Mouse (Mus musculus) embryonic facial prominence, embryonic 10.5 days (tissue): ENCODE results near the gene Car15. TPM values are rescaled to one million over a fixed set of nuclear protein-coding genes. Genes with fewer than 3 reads are reported as not detected.

Source experiments
- DNase-seq: peaks from one replicate; pipeline ENCODE4 v3.0.0-alpha.2; 2017; ENCODE audit warnings: low spot score
- H3K27ac ChIP-seq: fragments of 300-500 bp; sonication (generic); replicated peaks from 2 replicates; pipeline ENCODE4 v1.5.1; 2016; ENCODE audit warnings: mild to moderate bottlenecking
- H3K27me3 ChIP-seq: fragments of 300-500 bp; sonication (generic); replicated peaks from 2 replicates; pipeline ENCODE4 v1.6.1; 2016; ENCODE audit warnings: low read depth, mild to moderate bottlenecking; ENCODE audit not compliant: poor library complexity, severe bottlenecking
- H3K36me3 ChIP-seq: fragments of 300-500 bp; sonication (generic); replicated peaks from 2 replicates; pipeline ENCODE4 v1.6.1; 2016; ENCODE audit warnings: mild to moderate bottlenecking, moderate library complexity
- H3K4me1 ChIP-seq: fragments of 300-500 bp; sonication (generic); 2 replicates; pipeline ENCODE4 v1.6.1; 2016
- H3K4me3 ChIP-seq: fragments of 300-500 bp; sonication (generic); 2 replicates; pipeline ENCODE4 v1.5.1; 2016; ENCODE audit warnings: mild to moderate bottlenecking, moderate library complexity
- H3K9me3 ChIP-seq: fragments of 300-500 bp; sonication (generic); 2 replicates; pipeline ENCODE4 v1.6.1; 2016; ENCODE audit warnings: mild to moderate bottlenecking
- WGBS: fragments of 180-500 bp; shearing (Covaris S2); methylation state at CpG from one replicate; pipeline ENCODE4 v1.1.7; 2016; 5-methylcytosine and 5-hydroxymethylcytosine counted together
- polyA plus RNA-seq: library from polyadenylated mRNA; unstranded; fragments of >200 nt; fragmentation: Nextera tagmentation; extraction: Ambion mirVana; gene quantifications from 2 replicates; pipeline ENCODE4 v1.2.1, GENCODE M21; 2016

The Car15 gene
- polyA plus RNA-seq, 1 experiment from 2014 or later, result 4.1 TPM

GRCm38 (mm10) chr16:17830385-17831178 lies 7.6 kb downstream of the Car15 start:
- H3K4me3 ChIP-seq, result no peak overlapping the region
- DNase-seq, result no peak
- no peak overlapping the region for H3K27ac ChIP-seq
- H3K4me1 ChIP-seq, result peaks cover 25% of the 10 kb centered on the region
- H3K9me3 ChIP-seq, result no peaks in the 10 kb centered on the region
- H3K27me3 ChIP-seq, result peaks cover 95% of the 10 kb centered on the region
- 52% methylated on average over 10 of the region's 10 CpGs for WGBS
- no peaks in the 10 kb centered on the region for H3K36me3 ChIP-seq

GRCm38 (mm10) chr16:17828867-17829266 lies 9.3 kb downstream of the Car15 start:
- H3K27ac ChIP-seq, result no peak overlapping the region
- DNase-seq, result no peak
- WGBS, result 62% methylated on average over 3 of the region's 3 CpGs
- peaks cover 78% of the 10 kb centered on the region for H3K27me3 ChIP-seq
- no peak overlapping the region for H3K4me3 ChIP-seq
- peaks cover 19% of the 10 kb centered on the region for H3K4me1 ChIP-seq
- H3K36me3 ChIP-seq, result no peaks in the 10 kb centered on the region
- no peaks in the 10 kb centered on the region for H3K9me3 ChIP-seq

GRCm38 (mm10) chr16:17828229-17828628 lies 9.9 kb downstream of the Car15 start:
- no peak overlapping the region for H3K4me3 ChIP-seq
- no peak overlapping the region for H3K27ac ChIP-seq
- peaks cover 71% of the 10 kb centered on the region for H3K27me3 ChIP-seq
- WGBS, result 89% methylated on average over 2 of the region's 2 CpGs
- H3K9me3 ChIP-seq, result no peaks in the 10 kb centered on the region
- no peak for DNase-seq
- H3K36me3 ChIP-seq, result no peaks in the 10 kb centered on the region
- peaks cover 13% of the 10 kb centered on the region for H3K4me1 ChIP-seq

GRCm38 (mm10) chr16:17826500-17826899 lies 11.7 kb downstream of the Car15 start:
- peaks cover 54% of the 10 kb centered on the region for H3K27me3 ChIP-seq
- no peaks in the 10 kb centered on the region for H3K9me3 ChIP-seq
- 0 out of 2 replicates have a peak, but pooled peaks cover 6% of the 10 kb centered on the region for H3K4me1 ChIP-seq
- H3K27ac ChIP-seq, result no peak overlapping the region
- H3K36me3 ChIP-seq, result no peaks in the 10 kb centered on the region
- WGBS, result 87% methylated on average over 2 of the region's 2 CpGs
- DNase-seq, result no peak
- H3K4me3 ChIP-seq, result no peak overlapping the region

- Histone ChIP-seq H3K27me3 (peaks cover 61% of the 10 kb centered on the region), H3K27ac (no peak overlapping the region), H3K9me3 (no peaks in the 10 kb centered on the region), H3K36me3 (no peaks in the 10 kb centered on the region), H3K4me1 (peaks cover 17% of the 10 kb centered on the region), H3K4me3 (no peak overlapping the region)
- DNase-seq, result no peak
- WGBS, result 79% methylated on average over 8 of the region's 8 CpGs
These were observed 21.6 kb downstream of the Car15 start for GRCm38 (mm10) chr16:17816528-17816927.

- Histone ChIP-seq H3K36me3 (no peaks in the 10 kb centered on the region), H3K27ac (peak overlapping the region; percentile 86), H3K4me1 (peaks cover 20% of the 10 kb centered on the region), H3K4me3 (peak overlapping the region; percentile 64), H3K27me3 (peaks cover 66% of the 10 kb centered on the region), H3K9me3 (no peaks in the 10 kb centered on the region)
- WGBS, result 2% methylated on average over 63 of the region's 63 CpGs
- peak; percentile 88 for DNase-seq
These were observed 22.5 kb downstream of the Car15 start for GRCm38 (mm10) chr16:17815411-17816402.

GRCm38 (mm10) chr16:17813173-17813572 lies 25.0 kb downstream of the Car15 start:
- DNase-seq, result no peak
- Histone ChIP-seq H3K9me3 (no peaks in the 10 kb centered on the region), H3K4me1 (peaks cover 43% of the 10 kb centered on the region), H3K27ac (no peak overlapping the region), H3K27me3 (peaks cover 86% of the 10 kb centered on the region), H3K4me3 (no peak overlapping the region), H3K36me3 (0 out of 2 replicates have a peak, but pooled peaks cover under 1% of the 10 kb centered on the region)
- WGBS, result 52% methylated on average over 4 of the region's 4 CpGs

- no peak overlapping the region for H3K4me3 ChIP-seq
- H3K36me3 ChIP-seq, result peaks cover 7% of the 10 kb centered on the region; the same call in 1 of the 2 replicates
- H3K27ac ChIP-seq, result no peak overlapping the region
- H3K9me3 ChIP-seq, result no peaks in the 10 kb centered on the region
- 5% methylated on average over 5 of the region's 5 CpGs for WGBS
- no peak for DNase-seq
- H3K27me3 ChIP-seq, result peaks cover 86% of the 10 kb centered on the region
- peaks cover 54% of the 10 kb centered on the region for H3K4me1 ChIP-seq
These were observed 26.0 kb downstream of the Car15 start for GRCm38 (mm10) chr16:17812120-17812519.

GRCm38 (mm10) chr16:17809711-17810110 lies 28.5 kb downstream of the Car15 start:
- WGBS, result 13% methylated on average over 7 of the region's 7 CpGs
- H3K36me3 ChIP-seq, result peaks cover 22% of the 10 kb centered on the region
- H3K9me3 ChIP-seq, result no peaks in the 10 kb centered on the region
- H3K27me3 ChIP-seq, result peaks cover 87% of the 10 kb centered on the region
- peak; percentile 90 for DNase-seq
- H3K4me3 ChIP-seq, result peak overlapping the region; percentile 31; the same call in 1 of the 2 replicates
- peak overlapping the region; percentile 90 for H3K27ac ChIP-seq
- peaks cover 64% of the 10 kb centered on the region for H3K4me1 ChIP-seq

- Histone ChIP-seq H3K27me3 (peaks cover 87% of the 10 kb centered on the region), H3K4me1 (peaks cover 70% of the 10 kb centered on the region), H3K4me3 (peak overlapping the region; percentile 31; the same call in 1 of the 2 replicates), H3K27ac (peak overlapping the region; percentile 90), H3K9me3 (no peaks in the 10 kb centered on the region), H3K36me3 (peaks cover 23% of the 10 kb centered on the region)
- 77% methylated on average over 4 of the region's 4 CpGs for WGBS
- no peak for DNase-seq
These were observed 29.0 kb downstream of the Car15 start for GRCm38 (mm10) chr16:17809125-17809524.

GRCm38 (mm10) chr16:17807192-17808009 lies 30.8 kb downstream of the Car15 start:
- Histone ChIP-seq H3K4me3 (peak overlapping the region; percentile 67), H3K27me3 (peaks cover 87% of the 10 kb centered on the region), H3K36me3 (peaks cover 33% of the 10 kb centered on the region), H3K27ac (peak overlapping the region; percentile 89), H3K4me1 (peaks cover 85% of the 10 kb centered on the region), H3K9me3 (no peaks in the 10 kb centered on the region)
- peak; percentile 93 for DNase-seq
- 2% methylated on average over 73 of the region's 73 CpGs for WGBS
